Mouse (Mus musculus): ENCODE measurements around the gene Col4a3.

The Col4a3 gene

GRCm38 (mm10) chr1:82586713-82587399, at the start of gene Col4a3, which contains the start of gene Col4a4:
Gene Col4a3, plus strand, starts transcription at chr1:82586921.
Gene Col4a4, minus strand, starts transcription at chr1:82586849.
- DNase-seq (ENCODE audit: low read depth, low spot score) = no peak

- DNase-seq (ENCODE audit: low read depth, low spot score) = peak; percentile 10
Observed at GRCm38 (mm10) chr1:82537848-82538247, 48.9 kb upstream of the Col4a3 start.

- DNase-seq (ENCODE audit: low read depth, low spot score) = no peak
Observed at GRCm38 (mm10) chr1:82540056-82540455, 46.7 kb upstream of the Col4a3 start.

- no peak for DNase-seq (ENCODE audit: low read depth, low spot score)
Observed at GRCm38 (mm10) chr1:82543934-82544333, 42.8 kb upstream of the Col4a3 start.

- DNase-seq (ENCODE audit: low read depth, low spot score) = no peak
Observed at GRCm38 (mm10) chr1:82544419-82545185, 42.1 kb upstream of the Col4a3 start.

- DNase-seq (ENCODE audit: low read depth, low spot score) = no peak
Observed at GRCm38 (mm10) chr1:82545199-82545960, 41.3 kb upstream of the Col4a3 start.

- DNase-seq (ENCODE audit: low read depth, low spot score) = peak; percentile 64
Observed at GRCm38 (mm10) chr1:82554443-82554850, 32.3 kb upstream of the Col4a3 start.

- DNase-seq (ENCODE audit: low read depth, low spot score) = no peak
Observed at GRCm38 (mm10) chr1:82554889-82555288, 31.8 kb upstream of the Col4a3 start.

- DNase-seq (ENCODE audit: low read depth, low spot score) = no peak
Observed at GRCm38 (mm10) chr1:82560223-82560622, 26.5 kb upstream of the Col4a3 start.

GRCm38 (mm10) chr1:82569405-82569804, 17.3 kb upstream of the Col4a3 start:
- no peak for DNase-seq (ENCODE audit: low read depth, low spot score)

- peak; percentile 43 for DNase-seq (ENCODE audit: low read depth, low spot score)
Observed at GRCm38 (mm10) chr1:82571758-82572157, 15.0 kb upstream of the Col4a3 start.

GRCm38 (mm10) chr1:82575681-82576080, 11.0 kb upstream of the Col4a3 start:
- no peak for DNase-seq (ENCODE audit: low read depth, low spot score)

GRCm38 (mm10) chr1:82576182-82576581, 10.5 kb upstream of the Col4a3 start:
- no peak for DNase-seq (ENCODE audit: low read depth, low spot score)

- no peak for DNase-seq (ENCODE audit: low read depth, low spot score)
Observed at GRCm38 (mm10) chr1:82577339-82577738, 9.4 kb upstream of the Col4a3 start.

- no peak for DNase-seq (ENCODE audit: low read depth, low spot score)
Observed at GRCm38 (mm10) chr1:82577915-82578314, 8.8 kb upstream of the Col4a3 start.

GRCm38 (mm10) chr1:82578320-82578719, 8.4 kb upstream of the Col4a3 start:
- DNase-seq (ENCODE audit: low read depth, low spot score) = no peak

GRCm38 (mm10) chr1:82585981-82586380, 740 bp upstream of the Col4a3 start:
- no peak for DNase-seq (ENCODE audit: low read depth, low spot score)

GRCm38 (mm10) chr1:82590266-82590665, 3.5 kb downstream of the Col4a3 start:
- no peak for DNase-seq (ENCODE audit: low read depth, low spot score)

GRCm38 (mm10) chr1:82596864-82597596, 10.3 kb downstream of the Col4a3 start:
- DNase-seq (ENCODE audit: low read depth, low spot score) = peak; percentile 52

GRCm38 (mm10) chr1:82603198-82603950, 16.7 kb downstream of the Col4a3 start:
- DNase-seq (ENCODE audit: low read depth, low spot score) = no peak

GRCm38 (mm10) chr1:82605347-82605746, 18.6 kb downstream of the Col4a3 start:
- DNase-seq (ENCODE audit: low read depth, low spot score) = no peak
